ENCODE assay signal across 23 mouse cellular contexts in genomic region chr15:95977939-95978252, GRCm38 (mm10).
DNase-seq lines count a peak whose midpoint lies in the region; ATAC-seq and TF ChIP-seq lines count a peak whose summit lies in the region.
"Had no signal": no experiment of that assay in that cellular context is flagged by ENCODE, and none has a peak within 500 bp of the region (broad histone marks: within the 10 kb centered on the region; RNA-seq: fewer than 3 reads in every experiment).

No protein-coding gene starts in this region.

- no peak overlapping the region for H3K27ac ChIP-seq in CH12.LX (ENCODE audit: insufficient read depth, low read depth)
- H3K27ac ChIP-seq in left cerebral cortex, adult 2 months = no peak overlapping the region
- H3K27ac ChIP-seq: embryonic facial prominence, embryonic 15.5 days; forebrain, embryonic 10.5 days; forebrain, embryonic 15.5 days; heart, adult 2 months; heart, embryonic 15.5 days; hindbrain, embryonic 10.5 days; hindbrain, embryonic 15.5 days had no signal

- peak overlapping the region; percentile 76 for H3K4me3 ChIP-seq in megakaryocyte, embryonic 14.5 days (replicated peaks)
- H3K4me3 ChIP-seq in CH12.LX (replicated peaks in 1 of 3; ENCODE audit: low read depth in 2 of 3, low read length in 2 of 3, poor library complexity in 1 of 3) = peak overlapping the region in 1 of 3 experiments; percentile 30
- H3K4me3 ChIP-seq in left cerebral cortex, adult 2 months = no peak overlapping the region
- H3K4me3 ChIP-seq: embryonic facial prominence, embryonic 15.5 days; erythroblast, embryonic 14.5 days; forebrain, embryonic 10.5 days; forebrain, embryonic 15.5 days; heart, adult 2 months; heart, embryonic 15.5 days; hindbrain, embryonic 10.5 days; hindbrain, embryonic 15.5 days had no signal

- TF ChIP-seq EP300 in CH12.LX (IDR thresholded peaks at IDR 0.05; ENCODE audit: low read length) = peak; percentile 76

- H3K27me3 ChIP-seq in megakaryocyte, embryonic 14.5 days (replicated peaks) = no peaks in the 10 kb centered on the region
- no peaks in the 10 kb centered on the region for H3K27me3 ChIP-seq in CH12.LX (replicated peaks)
- H3K27me3 ChIP-seq: embryonic facial prominence, embryonic 15.5 days; forebrain, embryonic 15.5 days; heart, embryonic 15.5 days; hindbrain, embryonic 15.5 days had no signal

- no peak overlapping the region for H3K4me2 ChIP-seq in CH12.LX (ENCODE audit: insufficient read depth, low read depth, poor library complexity, severe bottlenecking)
- H3K4me2 ChIP-seq: embryonic facial prominence, embryonic 15.5 days; forebrain, embryonic 15.5 days; heart, embryonic 11.5 days; heart, embryonic 15.5 days; hindbrain, embryonic 15.5 days had no signal

- H3K9ac ChIP-seq in CH12.LX (ENCODE audit: insufficient read depth, low read depth) = no peak overlapping the region
- H3K9ac ChIP-seq: embryonic facial prominence, embryonic 15.5 days; forebrain, embryonic 15.5 days; heart, embryonic 15.5 days; hindbrain, embryonic 15.5 days had no signal

- peaks cover 43% of the 10 kb centered on the region for H3K36me3 ChIP-seq in megakaryocyte, embryonic 14.5 days (replicated peaks; ENCODE audit: low read length)
- H3K36me3 ChIP-seq in CH12.LX (replicated peaks in 1 of 2; ENCODE audit: control insufficient read depth in 1 of 2, insufficient read depth in 1 of 2, low read length in 1 of 2) = peaks cover 11 to 23% of the 10 kb centered on the region in 2 experiments
- H3K36me3 ChIP-seq: hindbrain, embryonic 15.5 days had no signal

- dilution Hi-C loops in CH12.LX (cut with MboI; ENCODE audit: extremely low pct_ligation_motif_present, extremely low pct_unique_long_range_greater_than_20kb, low sequenced_read_pairs) = no loop called here

- intact Hi-C loops in left cerebral cortex, adult 2 months (cut with DNase I) = no loop called here

- no peak for TF ChIP-seq POLR2A in CH12.LX (IDR thresholded peaks at IDR 0.05; ENCODE audit: low read depth, low read length)

- no peak for ATAC-seq in megakaryocyte, adult 5-6 weeks (ENCODE audit: poor library complexity, severe bottlenecking)
- peak; percentile 54; the same call in 1 of the 2 replicates for ATAC-seq in neutrophil, adult 5-6 weeks (ENCODE audit: extremely low read depth, insufficient number of reproducible peaks, low FRiP score, poor library complexity, severe bottlenecking)
- ATAC-seq: CD4-positive, CD25-positive, alpha-beta regulatory T cell, adult 4 months; forebrain, embryonic 15.5 days had no signal

- in situ Hi-C loops in CH12.LX (cut with MboI; ENCODE audit: low pct_ligation_motif_present, low pct_unique_long_range_greater_than_20kb, low sequenced_read_pairs) = no loop called here

- no peak for TF ChIP-seq RAD21 in CH12.LX (IDR thresholded peaks at IDR 0.05; ENCODE audit: low read depth, low read length)

- peaks cover 52% of the 10 kb centered on the region for H3K4me1 ChIP-seq in megakaryocyte, embryonic 14.5 days
- peaks cover 11 to 35% of the 10 kb centered on the region in 2 experiments for H3K4me1 ChIP-seq in CH12.LX (ENCODE audit: control insufficient read depth in 1 of 2, insufficient read depth in 2 of 2)
- H3K4me1 ChIP-seq: forebrain, embryonic 15.5 days; heart, embryonic 15.5 days; hindbrain, embryonic 15.5 days had no signal

- H3K79me2 ChIP-seq in CH12.LX (replicated peaks; ENCODE audit: control insufficient read depth, extremely low read depth, insufficient read depth, poor library complexity, severe bottlenecking) = no peaks in the 10 kb centered on the region

- no peak for TF ChIP-seq CTCF in CH12.LX (conservative IDR thresholded peaks at IDR 0.05 in 1 of 2, IDR thresholded peaks at IDR 0.05 in 1 of 2; ENCODE audit: low read depth in 2 of 2, low read length in 2 of 2)
- TF ChIP-seq CTCF in left cerebral cortex, adult 2 months (IDR thresholded peaks at IDR 0.05) = no peak

- DNase-seq in CH12.LX (ENCODE audit: extremely low read depth) (peak; percentile 80), MEL-GATA-1-ER (ENCODE audit: extremely low read depth, low read depth) (peak; percentile 16)
- DNase-seq in left cerebral cortex, adult 2 months (ENCODE audit: extremely low spot score in 1 of 2, low spot score in 2 of 2) = no peak
- DNase-seq in cerebellum, postnatal 36 days = no peak
- DNase-seq: adrenal gland, adult 2 months; adrenal gland, postnatal 25 days; cerebellum, adult 18-20 months; cerebellum, adult 9-11 months; embryo, embryonic 11 days; gastrocnemius, postnatal 10 days; heart, adult 2 months had no signal

- H3K9me3 ChIP-seq in megakaryocyte, embryonic 14.5 days = no peaks in the 10 kb centered on the region
- no peaks in the 10 kb centered on the region for H3K9me3 ChIP-seq in CH12.LX (replicated peaks; ENCODE audit: low read length)
- H3K9me3 ChIP-seq: embryonic facial prominence, embryonic 15.5 days; forebrain, embryonic 10.5 days; forebrain, embryonic 15.5 days; heart, embryonic 15.5 days; hindbrain, embryonic 10.5 days; hindbrain, embryonic 15.5 days had no signal

TF ChIP-seq in CH12.LX, 34 proteins besides CTCF, POLR2A, EP300 and RAD21:
- TF ChIP-seq ZNF384 (IDR thresholded peaks at IDR 0.05; ENCODE audit: low read depth, low read length) (no peak), JUN (IDR thresholded peaks at IDR 0.05; ENCODE audit: insufficient read depth, low read depth, low read length) (peak; percentile 80), BHLHE40 (IDR thresholded peaks at IDR 0.05; ENCODE audit: low read depth, low read length) (peak; percentile 1; the same call in 1 of the 2 replicates), USF1 (IDR thresholded peaks at IDR 0.05; ENCODE audit: low read depth, low read length) (no peak), PAX5 (IDR thresholded peaks at IDR 0.05; ENCODE audit: low read length) (no peak), JUND (conservative IDR thresholded peaks at IDR 0.05; ENCODE audit: low read depth, low read length) (peak; percentile 79), HCFC1 (IDR thresholded peaks at IDR 0.05; ENCODE audit: low read depth, low read length) (no peak), IRF4 (IDR thresholded peaks at IDR 0.05; ENCODE audit: low read depth, low read length) (peak; percentile 83), RCOR1 (conservative IDR thresholded peaks at IDR 0.05; ENCODE audit: low read depth, low read length) (no peak)

Comparison
In these comparisons a context has a peak if more than half of its experiments do, and no peak if none do; other contexts are left out.
1. DNase-seq: peak in CH12.LX (single experiment) and MEL-GATA-1-ER (single experiment); none in left cerebral cortex, adult 2 months (0 of 2) and cerebellum, postnatal 36 days (0 of 2).